Mouse (Mus musculus) olfactory bulb, adult 2 months (tissue): ENCODE measurements at regions not wholly inside any gene's neighbourhood (a gene's known extent, or its start where the extent isn't known, plus 50 kb on each side); places are given as distances from the start of the nearest gene placed in this dataset.

Source experiments
- CTCF ChIP-seq: fragments of 200-500 bp; IDR thresholded peaks from 2 replicates; pipeline ENCODE4 v1.5.1; 2012; ENCODE audit warnings: low read depth, mild to moderate bottlenecking, low read length, moderate library complexity; ENCODE audit not compliant: insufficient read depth
- POLR2A ChIP-seq: fragments of 200-500 bp; IDR thresholded peaks from 2 replicates; pipeline ENCODE4 v1.6.1; 2012; ENCODE audit warnings: mild to moderate bottlenecking, low read depth, low read length, moderate library complexity; ENCODE audit not compliant: insufficient read depth

- TF ChIP-seq POLR2A, result no peak
- no peak for TF ChIP-seq CTCF
Measured at GRCm38 (mm10) chr8:92224929-92225328, 132.5 kb upstream of the Irx5 start.
